Mouse (Mus musculus): ENCODE results near the gene Zc3hav1l. TPM values are rescaled to one million over a fixed set of nuclear protein-coding genes. Genes with fewer than 3 reads are reported as not detected.
A peak's percentile ranks its signal among the peaks of the same experiment; 100 is the strongest.

The Zc3hav1l gene
- 1.2 and 1.3 TPM in 2 replicates for polyA plus RNA-seq (2012; rRNA removed)

DNA sequence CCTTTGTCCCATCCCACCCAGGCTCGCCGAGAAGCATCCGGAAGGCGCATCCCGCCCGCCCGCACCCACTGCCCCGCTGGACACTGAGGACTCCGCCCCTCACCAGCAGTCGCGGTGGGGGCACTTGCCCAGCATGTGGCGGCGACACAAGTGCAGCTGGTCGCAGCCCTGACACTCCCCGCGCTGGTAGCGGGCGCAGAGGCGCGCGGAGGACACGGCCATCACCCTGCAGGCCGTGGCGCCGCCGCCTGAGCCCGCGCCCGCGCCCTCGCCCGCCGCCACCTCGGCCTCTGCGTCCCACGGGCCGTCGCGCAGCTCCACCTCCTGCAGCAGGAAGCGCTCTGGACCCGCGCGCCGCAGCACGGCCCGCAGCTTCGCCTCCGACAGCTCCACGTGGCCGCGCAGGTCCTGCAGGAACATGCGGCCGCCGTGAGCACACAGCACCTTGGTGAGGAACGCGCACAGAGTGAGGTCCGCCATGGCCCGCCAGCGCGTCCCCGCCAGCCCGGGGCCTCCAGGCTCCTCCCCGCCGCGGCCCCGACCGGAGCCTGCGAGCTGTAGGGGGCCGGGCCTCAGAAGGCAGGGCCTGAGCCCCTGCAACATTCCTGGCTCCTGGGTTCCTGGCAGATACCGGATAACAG lies at the start of gene Zc3hav1l:
TSS of gene Zc3hav1l (minus strand) at position 499 of the 641 bp plus-strand sequence.
- peak within 1 kb of the TSS; percentile 96 for H3K4me3 ChIP-seq (ENCODE audit: control insufficient read depth, low read depth, low read length)
- peak within 1 kb of the TSS; percentile 24; the same call in 1 of the 2 replicates for H3K27ac ChIP-seq (ENCODE audit: control insufficient read depth, insufficient read depth, low read depth, low read length)
- no peaks in the 10 kb centered on the region for H3K36me3 ChIP-seq (ENCODE audit: control insufficient read depth, insufficient read depth, low read length)
- H3K4me1 ChIP-seq (ENCODE audit: control insufficient read depth, insufficient read depth, low read length): peaks cover 5% of the 10 kb centered on the region
- peak; percentile 51; the same call in 1 of the 2 replicates for TF ChIP-seq POLR2A (IDR thresholded peaks at IDR 0.05; ENCODE audit: control insufficient read depth, low read depth, low read length)
- no peak for TF ChIP-seq CTCF (IDR thresholded peaks at IDR 0.05; ENCODE audit: control insufficient read depth, insufficient read depth, insufficient replicate concordance, low read depth, low read length)
- H3K27me3 ChIP-seq (ENCODE audit: control insufficient read depth, insufficient read depth, low read length): no peaks in the 10 kb centered on the region

DNA sequence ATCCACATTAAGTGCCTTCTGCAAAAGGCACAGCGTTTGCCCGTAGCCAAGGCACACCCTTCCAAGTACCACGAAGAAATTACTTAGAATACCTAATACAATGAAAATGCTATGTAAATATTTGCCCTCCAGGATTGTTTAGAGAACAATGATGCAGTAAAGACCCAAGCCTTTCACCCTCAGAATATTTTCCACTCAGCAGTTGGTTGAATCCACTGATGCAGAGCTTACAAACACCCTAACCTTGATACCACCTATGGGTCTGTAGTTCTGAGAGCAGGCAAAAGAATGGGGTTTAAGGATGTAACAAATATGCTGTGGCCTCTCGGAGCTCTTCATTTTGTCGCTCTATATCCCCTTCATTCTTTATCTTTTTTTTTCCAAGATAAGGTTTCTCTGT lies 48.8 kb upstream of the Zc3hav1l start:
- no peaks in the 10 kb centered on the region for H3K27me3 ChIP-seq (ENCODE audit: control insufficient read depth, insufficient read depth, low read length)
- no peak overlapping the region for H3K27ac ChIP-seq (ENCODE audit: control insufficient read depth, insufficient read depth, low read depth, low read length)
- TF ChIP-seq CTCF (IDR thresholded peaks at IDR 0.05; ENCODE audit: control insufficient read depth, insufficient read depth, insufficient replicate concordance, low read depth, low read length) (no peak), POLR2A (IDR thresholded peaks at IDR 0.05; ENCODE audit: control insufficient read depth, low read depth, low read length) (no peak)
- no peak overlapping the region for H3K4me3 ChIP-seq (ENCODE audit: control insufficient read depth, low read depth, low read length)
- no peaks in the 10 kb centered on the region for H3K36me3 ChIP-seq (ENCODE audit: control insufficient read depth, insufficient read depth, low read length)
- peaks cover 3% of the 10 kb centered on the region; the same call in 1 of the 2 replicates for H3K4me1 ChIP-seq (ENCODE audit: control insufficient read depth, insufficient read depth, low read length)

DNA sequence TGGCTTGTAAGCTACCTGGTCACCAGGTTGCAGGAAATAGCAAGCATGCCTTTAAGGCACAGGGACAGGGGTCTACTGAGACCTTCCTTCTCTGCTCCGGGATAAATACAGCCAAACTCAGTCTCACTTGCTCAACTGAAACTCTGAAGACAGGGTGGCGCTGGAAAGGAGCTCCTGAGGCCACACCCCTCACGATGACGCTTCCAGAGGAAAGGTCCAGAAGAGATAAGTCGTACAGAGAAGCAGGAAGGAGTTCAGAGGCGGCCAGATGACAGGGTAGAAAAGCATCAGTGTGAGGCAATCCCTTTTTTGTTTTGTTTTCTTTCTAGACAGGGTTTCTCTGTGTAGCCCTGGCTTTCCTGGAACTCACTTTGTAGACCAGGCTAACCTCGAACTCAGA lies 46.7 kb upstream of the Zc3hav1l start:
- no peak for TF ChIP-seq CTCF (IDR thresholded peaks at IDR 0.05; ENCODE audit: control insufficient read depth, insufficient read depth, insufficient replicate concordance, low read depth, low read length)
- TF ChIP-seq POLR2A (IDR thresholded peaks at IDR 0.05; ENCODE audit: control insufficient read depth, low read depth, low read length): no peak
- Histone ChIP-seq H3K27ac (ENCODE audit: control insufficient read depth, insufficient read depth, low read depth, low read length) (no peak overlapping the region), H3K4me1 (ENCODE audit: control insufficient read depth, insufficient read depth, low read length) (peaks cover 2% of the 10 kb centered on the region; the same call in 1 of the 2 replicates)

DNA sequence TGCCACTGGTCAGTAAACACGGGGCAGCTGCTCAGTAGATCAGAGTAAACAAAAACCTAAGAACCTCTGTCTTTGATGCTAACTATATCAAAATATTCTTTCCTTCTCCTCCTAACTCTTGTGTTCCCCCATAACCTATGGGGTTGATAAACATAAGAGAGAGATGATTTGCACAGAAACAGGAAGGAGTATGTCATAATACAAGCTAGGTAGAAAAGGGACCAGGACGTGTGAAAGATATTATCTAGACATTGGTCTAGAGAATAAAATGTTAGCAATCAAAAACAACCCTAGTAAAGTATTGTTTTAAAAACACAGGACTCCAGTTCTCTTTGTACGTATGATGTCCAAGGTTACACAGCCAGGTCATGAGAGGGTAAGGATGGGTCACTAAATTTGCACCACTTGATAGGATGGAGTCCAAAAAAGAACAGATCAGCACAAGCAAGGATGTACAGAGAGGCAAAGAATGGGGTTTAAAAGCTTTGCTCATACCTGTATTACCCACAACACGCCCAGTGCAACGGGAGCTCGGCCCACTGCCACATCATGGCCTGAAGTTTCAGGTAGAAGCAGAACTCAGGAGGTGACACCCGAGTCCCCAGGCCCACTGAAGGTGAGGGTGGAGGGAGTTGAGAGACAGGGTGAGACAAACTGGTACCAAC lies 45.1 kb upstream of the Zc3hav1l start:
- Histone ChIP-seq H3K4me3 (ENCODE audit: control insufficient read depth, low read depth, low read length) (no peak overlapping the region), H3K27ac (ENCODE audit: control insufficient read depth, insufficient read depth, low read depth, low read length) (no peak overlapping the region), H3K27me3 (ENCODE audit: control insufficient read depth, insufficient read depth, low read length) (no peaks in the 10 kb centered on the region), H3K4me1 (ENCODE audit: control insufficient read depth, insufficient read depth, low read length) (peaks cover 2% of the 10 kb centered on the region; the same call in 1 of the 2 replicates), H3K36me3 (ENCODE audit: control insufficient read depth, insufficient read depth, low read length) (no peaks in the 10 kb centered on the region)
- TF ChIP-seq CTCF (IDR thresholded peaks at IDR 0.05; ENCODE audit: control insufficient read depth, insufficient read depth, insufficient replicate concordance, low read depth, low read length) (no peak), POLR2A (IDR thresholded peaks at IDR 0.05; ENCODE audit: control insufficient read depth, low read depth, low read length) (no peak)

More for the DNA sequence above, 46.7 kb upstream of the Zc3hav1l start:
- Histone ChIP-seq H3K27me3 (ENCODE audit: control insufficient read depth, insufficient read depth, low read length) (no peaks in the 10 kb centered on the region), H3K36me3 (ENCODE audit: control insufficient read depth, insufficient read depth, low read length) (no peaks in the 10 kb centered on the region), H3K4me3 (ENCODE audit: control insufficient read depth, low read depth, low read length) (no peak overlapping the region)

DNA sequence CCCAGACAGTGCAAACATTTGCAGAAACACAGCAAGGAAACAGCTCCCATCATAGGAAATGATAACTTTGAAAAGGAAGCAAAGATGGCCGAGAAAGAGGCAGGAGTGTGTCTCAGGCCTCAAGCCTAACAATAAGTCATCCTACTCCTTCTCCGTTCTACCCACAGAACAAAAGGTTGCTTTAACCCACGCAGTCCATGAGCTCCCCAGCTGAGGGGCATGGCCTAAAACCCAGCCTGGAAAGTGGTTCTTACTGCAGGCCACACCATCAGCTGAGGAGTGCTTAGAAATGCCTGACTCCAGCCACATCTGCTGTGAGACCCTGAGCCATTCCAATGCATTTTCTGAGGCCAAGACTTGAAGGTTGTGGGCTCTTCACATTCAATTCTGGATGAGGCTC lies 44.5 kb upstream of the Zc3hav1l start:
- H3K27ac ChIP-seq (ENCODE audit: control insufficient read depth, insufficient read depth, low read depth, low read length): no peak overlapping the region

DNA sequence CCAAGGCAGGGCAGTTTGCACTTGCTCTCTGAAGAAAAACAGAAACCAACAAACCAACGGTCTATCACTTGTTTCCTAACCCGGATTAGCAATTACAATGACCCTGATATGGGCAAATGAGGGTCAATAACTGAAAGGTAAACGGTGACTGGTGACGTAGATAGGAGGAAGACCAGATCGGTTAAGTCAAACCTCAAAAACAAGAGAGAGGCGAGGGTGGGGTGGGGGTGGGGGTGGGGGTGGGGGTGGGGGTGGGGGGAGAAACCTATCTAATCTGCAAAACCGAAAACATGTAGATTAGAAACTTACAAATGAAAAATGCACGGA lies 43.6 kb upstream of the Zc3hav1l start:
- no peaks in the 10 kb centered on the region for H3K27me3 ChIP-seq (ENCODE audit: control insufficient read depth, insufficient read depth, low read length)
- no peak overlapping the region for H3K27ac ChIP-seq (ENCODE audit: control insufficient read depth, insufficient read depth, low read depth, low read length)
- H3K36me3 ChIP-seq (ENCODE audit: control insufficient read depth, insufficient read depth, low read length): no peaks in the 10 kb centered on the region
- no peak overlapping the region for H3K4me3 ChIP-seq (ENCODE audit: control insufficient read depth, low read depth, low read length)
- peaks cover 2% of the 10 kb centered on the region; the same call in 1 of the 2 replicates for H3K4me1 ChIP-seq (ENCODE audit: control insufficient read depth, insufficient read depth, low read length)
- TF ChIP-seq POLR2A (IDR thresholded peaks at IDR 0.05; ENCODE audit: control insufficient read depth, low read depth, low read length) (no peak), CTCF (IDR thresholded peaks at IDR 0.05; ENCODE audit: control insufficient read depth, insufficient read depth, insufficient replicate concordance, low read depth, low read length) (no peak)

More for the DNA sequence above, 44.5 kb upstream of the Zc3hav1l start:
- Histone ChIP-seq H3K36me3 (ENCODE audit: control insufficient read depth, insufficient read depth, low read length) (no peaks in the 10 kb centered on the region), H3K4me1 (ENCODE audit: control insufficient read depth, insufficient read depth, low read length) (peaks cover 2% of the 10 kb centered on the region; the same call in 1 of the 2 replicates), H3K27me3 (ENCODE audit: control insufficient read depth, insufficient read depth, low read length) (no peaks in the 10 kb centered on the region), H3K4me3 (ENCODE audit: control insufficient read depth, low read depth, low read length) (no peak overlapping the region)
- TF ChIP-seq POLR2A (IDR thresholded peaks at IDR 0.05; ENCODE audit: control insufficient read depth, low read depth, low read length) (no peak), CTCF (IDR thresholded peaks at IDR 0.05; ENCODE audit: control insufficient read depth, insufficient read depth, insufficient replicate concordance, low read depth, low read length) (no peak)

All from testis, adult 2 months (tissue).